Comparison of ENCODE assay signal across 16 mouse cellular contexts in genomic region chr12:88472832-88473231, GRCm38 (mm10).
"Had no signal": no experiment of that assay in that cellular context is flagged by ENCODE, and none has a peak within 500 bp of the region (broad histone marks: within the 10 kb centered on the region; RNA-seq: fewer than 3 reads in every experiment).

No protein-coding gene starts in this region.

- H3K9ac ChIP-seq: lung, embryonic 14.5 days; midbrain, embryonic 13.5 days; midbrain, embryonic 15.5 days; neural tube, embryonic 12.5 days had no signal

- H3K4me1 ChIP-seq: midbrain, embryonic 13.5 days; midbrain, embryonic 15.5 days; neural tube, embryonic 12.5 days had no signal

- H3K4me3 ChIP-seq: megakaryocyte, embryonic 14.5 days; midbrain, embryonic 13.5 days; midbrain, embryonic 15.5 days; neural tube, embryonic 12.5 days had no signal

- H3K36me3 ChIP-seq: midbrain, embryonic 13.5 days; midbrain, embryonic 15.5 days; neural tube, embryonic 12.5 days had no signal

- H3K27ac ChIP-seq: macrophage; midbrain, embryonic 13.5 days; midbrain, embryonic 15.5 days; neural tube, embryonic 12.5 days had no signal

- DNase-seq: lung, adult 18-20 months; lung, embryonic 14.5 days; lung, postnatal 10 days; lung, postnatal 36 days; right cerebral cortex, adult 18-20 months; right cerebral cortex, postnatal 25 days; right cerebral cortex, postnatal 4 days; spleen, adult 18-20 months; thymus, adult 18-20 months; thymus, postnatal 14 days; thymus, postnatal 36 days had no signal

- ATAC-seq: midbrain, embryonic 13.5 days; midbrain, embryonic 15.5 days had no signal

- H3K27me3 ChIP-seq: megakaryocyte, embryonic 14.5 days; midbrain, embryonic 13.5 days; midbrain, embryonic 15.5 days; neural tube, embryonic 12.5 days had no signal
